Mouse (Mus musculus) kidney, postnatal 36 days (tissue): ENCODE results near the gene Wdpcp.
"Not testable (repeated sequence)": the region's sequence is repeated elsewhere in the genome, so short reads cannot be mapped to it uniquely, and the experiment has no call there.

Source experiments
- DNase-seq, 2 experiments: peaks; one replicate each; pipeline ENCODE4 v3.0.0; 2021 to 2022; ENCODE audit warnings: mixed read lengths in 2 of 2

Gene Wdpcp

DNA sequence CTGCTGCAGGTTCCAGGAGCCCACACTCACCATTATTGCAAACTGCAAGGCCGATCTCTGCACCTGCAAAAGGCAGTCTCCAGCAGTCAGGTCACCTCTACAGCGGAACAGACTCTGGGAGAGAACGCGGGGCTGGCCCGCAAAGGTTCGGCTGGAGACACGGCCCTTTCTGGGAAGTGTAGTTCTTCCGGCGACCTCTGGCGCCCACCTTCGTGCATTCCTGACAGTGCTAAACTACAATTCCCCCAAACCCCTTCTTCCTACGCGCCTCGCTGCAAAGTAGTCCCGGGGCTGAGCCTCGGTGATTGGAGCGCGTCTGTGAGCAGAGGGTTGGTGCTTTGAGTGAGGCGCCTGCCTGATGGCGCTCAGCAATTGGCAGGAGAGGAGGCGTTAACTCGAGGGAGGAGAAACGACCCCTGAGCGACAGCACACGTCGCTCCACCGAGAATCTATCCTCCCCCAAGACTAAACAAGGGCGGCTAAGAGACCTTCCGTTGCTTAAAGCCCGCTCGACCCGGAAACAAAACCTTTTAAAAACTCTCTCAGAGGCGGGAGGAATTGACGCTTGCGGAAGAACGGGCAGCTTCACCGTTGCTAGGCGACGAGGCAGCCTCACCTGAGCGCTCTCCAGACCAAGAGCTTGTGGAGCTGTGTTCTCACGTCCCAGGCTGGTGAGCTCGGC is at the start of gene Wdpcp, which contains the start of gene Mdh1:
Gene Wdpcp, plus strand, starts transcription at position 536 of the 682 bp plus-strand sequence.
Gene Mdh1, minus strand, starts transcription at position 668 of the 682 bp plus-strand sequence.
- DNase-seq: peak; percentile 94 to 98

DNA sequence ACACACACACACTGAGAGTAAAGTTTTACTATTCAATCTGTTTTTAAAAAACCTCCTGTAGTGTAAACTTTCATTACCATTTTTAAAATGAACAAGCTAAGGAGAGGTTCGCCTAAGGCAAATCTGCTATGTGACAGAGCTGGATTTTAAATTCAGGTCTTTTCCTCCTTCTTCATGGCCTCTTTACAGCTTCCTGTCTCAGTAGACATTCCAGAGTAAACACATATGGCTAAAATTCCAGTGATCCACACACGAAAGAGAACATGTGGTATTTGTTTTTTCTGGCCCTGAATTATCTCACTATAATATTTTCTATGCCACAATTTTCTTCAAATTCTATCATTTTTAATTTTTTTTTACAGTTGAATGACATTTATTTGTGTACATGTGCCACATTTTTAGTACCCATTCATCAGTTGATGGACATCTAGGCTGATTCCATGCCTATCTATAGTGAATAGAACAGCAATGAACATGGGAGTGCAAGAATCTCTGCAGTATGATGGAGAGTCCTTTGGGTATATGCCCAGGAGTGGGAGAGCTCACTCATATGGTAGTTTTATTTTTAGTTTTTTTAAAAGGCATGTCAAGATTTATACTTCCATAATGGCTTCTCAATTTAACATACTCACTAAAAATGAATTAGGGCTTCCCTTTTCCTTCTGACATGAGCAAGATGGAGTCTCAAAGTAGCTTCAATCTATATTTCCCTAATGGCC is 43.2 kb upstream of the Wdpcp start:
- DNase-seq: no peak

DNA sequence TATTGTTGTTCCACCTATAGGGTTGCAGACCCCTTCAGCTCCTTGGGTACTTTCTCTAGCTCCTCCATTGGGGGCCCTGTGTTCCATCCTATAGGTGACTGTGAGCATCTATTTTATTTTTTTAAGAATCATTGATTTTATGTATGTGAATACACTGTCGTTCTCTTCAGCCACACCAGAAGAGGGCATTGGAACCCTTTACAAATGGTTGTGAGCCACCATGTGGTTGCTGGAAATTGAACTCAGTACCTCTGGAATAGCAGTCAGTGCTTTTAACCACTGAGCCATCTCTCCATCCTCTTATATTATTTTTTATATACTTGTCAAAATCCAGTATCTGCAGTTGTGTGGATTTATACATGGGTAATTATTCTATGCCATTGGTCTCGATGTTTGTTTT is 41.2 kb upstream of the Wdpcp start:
- DNase-seq: not testable (repeated sequence)

GRCm38 (mm10) chr11:21540072-21540471 is 32.0 kb upstream of the Wdpcp start:
- no peak for DNase-seq

GRCm38 (mm10) chr11:21540622-21541021 is 31.4 kb upstream of the Wdpcp start:
- DNase-seq: peak; percentile 40 to 41

DNA sequence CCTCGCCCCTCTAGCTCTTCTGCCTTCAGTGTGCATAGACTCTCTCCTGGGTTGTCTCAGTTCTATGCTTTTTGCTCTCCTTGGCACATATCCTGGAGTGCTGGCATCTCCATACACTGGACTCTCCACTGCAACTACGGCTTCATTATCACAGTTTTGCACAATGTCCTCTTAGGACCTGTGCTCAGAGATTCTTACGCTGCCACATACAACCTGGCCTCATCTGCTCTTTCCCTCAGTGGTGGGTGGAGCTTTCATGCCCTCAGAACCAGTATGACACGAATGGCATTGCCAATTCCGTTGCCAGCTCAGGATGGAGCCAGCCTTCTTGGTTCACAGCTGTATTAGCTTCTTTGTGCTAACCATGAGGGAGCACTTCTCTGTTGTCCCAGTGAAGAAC is 29.3 kb upstream of the Wdpcp start:
- no peak for DNase-seq

- DNase-seq: no peak
These were observed 27.0 kb upstream of the Wdpcp start for GRCm38 (mm10) chr11:21545021-21545420.

- DNase-seq: no peak
These were observed 26.1 kb upstream of the Wdpcp start for GRCm38 (mm10) chr11:21545951-21546350.

GRCm38 (mm10) chr11:21546671-21547070 is 25.4 kb upstream of the Wdpcp start:
- DNase-seq: no peak

- no peak for DNase-seq
These were observed 24.5 kb upstream of the Wdpcp start for GRCm38 (mm10) chr11:21547518-21547917.

- no peak for DNase-seq
These were observed 23.0 kb upstream of the Wdpcp start for GRCm38 (mm10) chr11:21549052-21549451.

DNA sequence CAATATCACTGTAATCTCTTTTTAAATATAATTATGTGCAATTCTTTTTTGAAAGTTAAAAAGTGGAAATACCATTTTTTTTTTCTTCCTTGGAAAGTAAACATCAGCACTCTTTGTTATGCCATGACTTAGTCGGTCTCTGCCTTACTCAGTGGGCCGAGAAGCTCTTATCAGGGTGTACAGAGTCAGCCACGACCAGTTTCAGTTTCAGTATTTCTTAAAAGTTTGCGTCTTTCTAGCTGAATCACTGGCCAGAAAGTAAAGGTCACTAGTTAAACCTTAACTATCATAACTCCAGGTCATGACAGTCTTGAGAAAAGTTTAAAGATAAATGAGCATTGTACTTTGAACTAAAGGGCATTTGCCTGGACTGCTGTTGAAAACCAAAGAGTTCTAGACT is 22.3 kb upstream of the Wdpcp start:
- DNase-seq: peak in 1 of 2 experiments; percentile 77

GRCm38 (mm10) chr11:21550222-21551173 is 21.5 kb upstream of the Wdpcp start:
- DNase-seq: no peak

DNA sequence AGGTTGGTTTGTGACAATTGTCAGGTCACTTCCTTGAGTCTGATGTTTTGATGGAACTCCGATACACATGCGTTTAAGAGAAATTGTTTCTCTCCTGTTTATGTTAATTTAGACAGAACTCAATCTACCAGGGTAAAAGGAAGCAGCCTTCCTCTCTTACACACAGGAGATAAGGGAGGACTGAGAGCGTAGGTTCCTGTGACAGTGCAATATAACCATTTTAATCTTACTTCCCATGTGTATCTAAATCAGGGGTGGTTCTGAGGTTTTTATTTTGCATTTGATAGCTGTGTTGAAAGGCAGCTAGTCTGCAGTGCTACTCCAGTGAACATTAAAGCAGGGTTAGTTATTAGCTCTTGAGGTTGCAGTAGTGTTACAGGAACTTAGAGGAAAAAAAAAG is 20.0 kb upstream of the Wdpcp start:
- no peak for DNase-seq

- no peak for DNase-seq
These were observed 12.3 kb upstream of the Wdpcp start for GRCm38 (mm10) chr11:21559727-21560126.

- peak; percentile 47 to 55 for DNase-seq
These were observed 10.7 kb upstream of the Wdpcp start for GRCm38 (mm10) chr11:21561347-21561746.

- DNase-seq: peak; percentile 29 to 60
These were observed 8.3 kb upstream of the Wdpcp start for GRCm38 (mm10) chr11:21563617-21564325.

GRCm38 (mm10) chr11:21564681-21565405 is 7.2 kb upstream of the Wdpcp start:
- DNase-seq: no peak

GRCm38 (mm10) chr11:21566934-21567333 is 5.1 kb upstream of the Wdpcp start:
- no peak for DNase-seq

- no peak for DNase-seq
These were observed 4.3 kb upstream of the Wdpcp start for GRCm38 (mm10) chr11:21567733-21568132.

DNA sequence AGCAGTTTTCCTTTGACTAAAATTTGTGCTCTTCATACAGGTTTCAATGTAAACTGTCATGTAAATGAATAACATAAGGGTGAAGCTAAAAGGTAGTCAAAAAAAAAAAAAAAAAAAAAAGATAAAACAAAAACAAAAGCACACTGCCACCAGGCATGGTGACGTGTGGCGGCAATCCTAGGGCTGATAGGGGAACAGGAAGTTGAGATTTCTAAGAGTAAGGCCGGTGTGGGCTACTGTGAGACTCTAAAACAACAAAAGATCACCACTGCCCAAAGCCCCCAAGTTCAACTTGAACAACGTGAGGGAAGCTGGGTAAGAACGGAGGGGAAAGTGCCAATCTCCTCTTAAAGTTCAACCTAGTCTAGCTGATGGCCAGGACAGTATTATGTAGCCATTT is 3.0 kb upstream of the Wdpcp start:
- no peak for DNase-seq
